Mouse (Mus musculus) cerebellum, adult 9-11 months (tissue): ENCODE measurements around the gene Art4.

ENCODE experiments used
- DNase-seq: peaks from one replicate; pipeline ENCODE4 v3.0.0; 2022

Gene Art4

GRCm38 (mm10) chr6:136865360-136865759, 7.8 kb upstream of the Art4 start:
- DNase-seq: no peak

GRCm38 (mm10) chr6:136861020-136861419, 3.5 kb upstream of the Art4 start:
- DNase-seq: no peak

GRCm38 (mm10) chr6:136858420-136858819, 887 bp upstream of the Art4 start:
- DNase-seq: no peak

- DNase-seq: no peak
Observed at GRCm38 (mm10) chr6:136857873-136858260, 334 bp upstream of the Art4 start.

GRCm38 (mm10) chr6:136856071-136856636, 1.4 kb downstream of the Art4 start:
- no peak for DNase-seq

- DNase-seq: no peak
Observed at GRCm38 (mm10) chr6:136855183-136855582, 2.4 kb downstream of the Art4 start.

- DNase-seq: no peak
Observed at GRCm38 (mm10) chr6:136854361-136854781, 3.2 kb downstream of the Art4 start.

- DNase-seq: no peak
Observed at GRCm38 (mm10) chr6:136852762-136853161, 4.8 kb downstream of the Art4 start.

- DNase-seq: no peak
Observed at GRCm38 (mm10) chr6:136852348-136852747, 5.2 kb downstream of the Art4 start.

- no peak for DNase-seq
Observed at GRCm38 (mm10) chr6:136850267-136850666, 7.3 kb downstream of the Art4 start.

GRCm38 (mm10) chr6:136848971-136849370, 8.6 kb downstream of the Art4 start:
- DNase-seq: no peak

- no peak for DNase-seq
Observed at GRCm38 (mm10) chr6:136848399-136848798, 9.1 kb downstream of the Art4 start.

GRCm38 (mm10) chr6:136847790-136848189, 9.7 kb downstream of the Art4 start:
- peak; percentile 9 for DNase-seq

- DNase-seq: no peak
Observed at GRCm38 (mm10) chr6:136847267-136847666, 10.3 kb downstream of the Art4 start.

- no peak for DNase-seq
Observed at GRCm38 (mm10) chr6:136845706-136846480, 11.6 kb downstream of the Art4 start.

GRCm38 (mm10) chr6:136844903-136845302, 12.6 kb downstream of the Art4 start:
- no peak for DNase-seq

- no peak for DNase-seq
Observed at GRCm38 (mm10) chr6:136837323-136837722, 20.2 kb downstream of the Art4 start.

- DNase-seq: no peak
Observed at GRCm38 (mm10) chr6:136835352-136835751, 22.2 kb downstream of the Art4 start, which contains the start of gene Smco3. Gene Smco3 (minus strand): TSS chr6:136835452.

GRCm38 (mm10) chr6:136831712-136832111, 25.8 kb downstream of the Art4 start:
- no peak for DNase-seq

GRCm38 (mm10) chr6:136828681-136829080, 28.9 kb downstream of the Art4 start:
- peak; percentile 46 for DNase-seq

GRCm38 (mm10) chr6:136827881-136828561, 29.5 kb downstream of the Art4 start, which contains the start of gene Wbp11:
Gene Wbp11 (minus strand): TSS chr6:136828233.
- peak; percentile 98 for DNase-seq

GRCm38 (mm10) chr6:136827516-136827880, 30.0 kb downstream of the Art4 start, which contains the start of gene BC049715:
Gene BC049715 (plus strand): TSS chr6:136827626.
- DNase-seq: no peak

GRCm38 (mm10) chr6:136827116-136827515, 30.4 kb downstream of the Art4 start:
- DNase-seq: no peak

- no peak for DNase-seq
Observed at GRCm38 (mm10) chr6:136824987-136825386, 32.5 kb downstream of the Art4 start.
